Mouse (Mus musculus) heart, adult 2 months (tissue): ENCODE measurements at regions not wholly inside any gene's neighbourhood (a gene's known extent, or its start where the extent isn't known, plus 50 kb on each side); places are given as distances from the start of the nearest gene placed in this dataset.

Experiments
- DNase-seq, 2 experiments: peaks; one replicate each; pipeline ENCODE4 v3.0.0; 2021
- H3K27ac ChIP-seq: fragments of 200-600 bp; 2 replicates; pipeline ENCODE4 v1.8.1; 2022
- H3K27me3 ChIP-seq: fragments of 200-500 bp; 2 replicates; pipeline ENCODE4 v1.6.1; 2012; ENCODE audit warnings: mild to moderate bottlenecking, low read length, inconsistent platforms, mixed read lengths; ENCODE audit not compliant: control insufficient read depth, insufficient read depth
- H3K36me3 ChIP-seq: fragments of 200-500 bp; 2 replicates; pipeline ENCODE4 v1.6.1; 2012; ENCODE audit warnings: low read length, inconsistent platforms; ENCODE audit not compliant: control insufficient read depth, insufficient read depth
- H3K4me1 ChIP-seq: fragments of 200-500 bp; 2 replicates; pipeline ENCODE4 v1.6.1; 2011; ENCODE audit warnings: low read length; ENCODE audit not compliant: control insufficient read depth, insufficient read depth
- H3K4me3 ChIP-seq: fragments of 200-600 bp; 2 replicates; pipeline ENCODE4 v1.8.1; 2022
- H3K79me2 ChIP-seq: fragments of 200-500 bp; replicated peaks from 2 replicates; pipeline ENCODE4 v1.6.1; 2012; ENCODE audit warnings: mild to moderate bottlenecking, inconsistent platforms, low read length, moderate library complexity, mixed read lengths; ENCODE audit not compliant: control insufficient read depth, insufficient read depth
- H3K9ac ChIP-seq: fragments of 200-500 bp; 2 replicates; pipeline ENCODE4 v1.6.1; 2012; ENCODE audit warnings: low read depth, mild to moderate bottlenecking, control low read depth, inconsistent platforms, low read length, mixed read lengths
- CTCF ChIP-seq: fragments of 200-600 bp; IDR thresholded peaks from 2 replicates; pipeline ENCODE4 v1.8.1; 2022; ENCODE audit warnings: antibody characterized with exemption, mild to moderate bottlenecking, moderate library complexity
- EP300 ChIP-seq: fragments of 200-500 bp; IDR thresholded peaks from 2 replicates; pipeline ENCODE4 v1.6.1; 2011; ENCODE audit warnings: low read depth, low read length, control low read depth; ENCODE audit not compliant: insufficient read depth
- POLR2A ChIP-seq: fragments of 200-500 bp; IDR thresholded peaks from 2 replicates; pipeline ENCODE4 v1.6.1; 2011; ENCODE audit warnings: mild to moderate bottlenecking, low read depth, low read length, control low read depth; ENCODE audit not compliant: insufficient read depth
- WGBS: fragments of 180-500 bp; shearing (Covaris S2); methylation state at CpG from one replicate; pipeline ENCODE4 v1.1.7; 2018; 5-methylcytosine and 5-hydroxymethylcytosine counted together
- intact Hi-C: fragments of 180-260 bp; cut with DNase I; formaldehyde crosslinking; loops from one replicate; pipeline ENCODE4 v1.15.1; 2025

DNA sequence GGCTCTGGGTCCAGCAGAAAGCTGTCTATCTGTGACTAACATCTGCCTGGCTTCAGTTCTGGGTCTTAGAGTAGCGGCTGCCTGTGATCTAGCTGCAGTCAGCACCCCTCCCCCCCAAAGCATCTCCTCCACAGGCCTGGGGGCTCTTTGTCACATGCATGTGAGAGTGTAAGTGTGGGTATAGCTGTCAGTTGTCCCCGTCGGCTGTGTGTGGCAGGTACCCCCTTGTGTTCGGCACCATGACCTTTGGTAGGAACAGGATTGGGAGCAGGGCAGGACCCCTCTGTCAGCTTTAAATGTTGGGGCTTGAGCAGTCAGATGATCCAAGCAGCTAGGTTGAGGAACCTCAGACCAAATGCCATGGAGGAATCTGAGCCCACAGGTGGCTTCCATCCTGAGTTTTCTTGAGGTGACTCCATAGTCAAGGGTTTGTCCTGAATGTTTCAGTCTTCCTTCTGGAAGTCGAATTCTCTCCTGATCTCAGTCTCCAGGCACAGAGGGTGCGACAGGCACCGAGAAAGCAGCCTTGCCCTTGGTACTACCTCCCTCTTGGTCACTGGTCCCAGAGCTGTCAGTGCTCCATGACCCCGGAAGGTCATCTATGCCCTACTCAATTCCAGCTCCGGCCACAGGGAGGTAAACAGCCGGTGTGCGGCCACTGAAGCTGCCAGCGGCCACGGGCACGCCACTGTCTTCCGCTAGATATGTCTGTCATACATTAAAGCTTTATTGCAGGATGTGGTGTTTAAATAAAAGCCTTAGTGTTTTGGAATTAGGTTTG lies 55.9 kb upstream of the Gata5 start:
- 54% methylated on average over 15 of the region's 15 CpGs for WGBS
- no peak for DNase-seq
- no peaks in the 10 kb centered on the region for H3K79me2 ChIP-seq
- H3K4me1 ChIP-seq = peaks cover 6% of the 10 kb centered on the region
- H3K27ac ChIP-seq = peak overlapping the region; percentile 77
- no peaks in the 10 kb centered on the region for H3K27me3 ChIP-seq
- intact Hi-C loops = no loop called here
- peak overlapping the region; percentile 80 for H3K9ac ChIP-seq
- TF ChIP-seq POLR2A (0 out of 2 replicates have a peak, but pooled peaks have one; percentile 21), CTCF (peak; percentile 53), EP300 (no peak)
- peaks cover 4% of the 10 kb centered on the region for H3K36me3 ChIP-seq
- H3K4me3 ChIP-seq = peak overlapping the region; percentile 31

DNA sequence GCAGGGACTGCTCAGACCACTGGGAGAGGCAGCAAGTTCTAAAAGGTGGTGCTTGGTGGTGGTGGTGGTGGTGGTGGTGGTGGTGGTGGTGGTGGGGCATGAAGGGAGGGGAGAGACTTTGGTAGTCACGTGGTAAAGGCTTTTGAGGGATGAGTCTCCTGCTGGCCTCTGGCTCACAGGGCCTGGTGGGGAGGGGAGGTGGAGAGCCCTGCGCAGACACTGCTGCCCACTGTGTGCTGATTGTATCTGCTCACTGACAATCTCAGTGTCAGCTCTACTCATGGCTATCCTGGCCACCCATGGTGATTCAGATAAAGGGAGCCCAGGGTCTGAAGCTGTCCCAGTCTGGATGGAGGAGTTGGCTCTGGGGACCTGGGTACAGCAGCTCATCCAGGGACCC lies 55.0 kb upstream of the Gata5 start:
- DNase-seq = peak in 1 of 2 experiments; percentile 29
- peak overlapping the region; percentile 80 for H3K9ac ChIP-seq
- intact Hi-C loops = no loop called here
- TF ChIP-seq CTCF (no peak), POLR2A (peak; percentile 44; the same call in 1 of the 2 replicates)
- peak overlapping the region; percentile 89 for H3K27ac ChIP-seq
- H3K79me2 ChIP-seq = no peaks in the 10 kb centered on the region
- peaks cover 4% of the 10 kb centered on the region; the same call in 1 of the 2 replicates for H3K36me3 ChIP-seq
- WGBS = 26% methylated on average over 2 of the region's 2 CpGs
- H3K4me3 ChIP-seq = peak overlapping the region; percentile 54
- H3K27me3 ChIP-seq = no peaks in the 10 kb centered on the region
- peaks cover 10% of the 10 kb centered on the region for H3K4me1 ChIP-seq

DNA sequence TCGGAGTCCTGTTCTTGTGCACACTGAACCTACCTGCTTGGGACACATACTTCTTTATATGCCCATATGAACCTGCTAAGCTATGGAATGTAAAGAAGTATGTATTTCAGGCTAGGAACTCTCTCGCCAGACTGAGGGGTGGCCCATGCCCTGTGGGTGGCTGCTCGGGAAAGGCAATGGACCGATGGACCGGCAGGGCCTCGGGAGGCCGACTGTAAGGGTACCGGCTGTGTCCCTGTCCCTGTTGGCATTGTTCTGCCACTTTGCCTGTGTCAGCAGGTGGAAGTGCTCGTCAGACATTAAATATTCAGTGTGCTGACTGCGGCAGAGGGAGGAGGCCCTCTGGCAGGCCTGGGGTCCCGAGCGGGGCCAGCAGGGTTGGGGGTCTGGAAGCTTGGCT lies 54.5 kb upstream of the Gata5 start:
- intact Hi-C loops = no loop called here
- Histone ChIP-seq H3K79me2 (no peaks in the 10 kb centered on the region), H3K27me3 (no peaks in the 10 kb centered on the region), H3K36me3 (peaks cover 4% of the 10 kb centered on the region; the same call in 1 of the 2 replicates), H3K27ac (peak overlapping the region; percentile 89), H3K9ac (peak overlapping the region; percentile 80), H3K4me3 (peak overlapping the region; percentile 54), H3K4me1 (peaks cover 11% of the 10 kb centered on the region)
- DNase-seq = no peak
- WGBS = 42% methylated on average over 12 of the region's 12 CpGs
- peak; percentile 69; the same call in 1 of the 2 replicates for TF ChIP-seq POLR2A
- TF ChIP-seq EP300 = no peak

DNA sequence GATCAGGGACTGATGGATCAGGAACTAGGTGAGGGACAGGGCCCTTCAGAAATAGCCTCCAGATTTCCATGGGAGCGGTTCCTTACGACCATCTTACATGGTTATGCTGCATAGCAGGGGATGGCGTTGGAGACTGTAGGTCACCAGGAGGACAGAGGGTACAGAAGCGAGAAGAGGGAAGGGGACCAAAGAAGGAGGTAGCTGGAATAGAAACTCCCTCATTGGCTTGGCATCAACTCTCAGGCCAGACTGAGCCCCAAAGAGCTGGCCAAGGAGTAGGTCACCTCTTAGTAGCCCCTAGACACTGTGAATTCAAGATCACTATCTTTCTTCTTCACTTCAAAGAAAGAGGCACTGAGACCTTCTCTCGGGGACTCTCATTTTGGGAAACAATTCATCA lies 53.6 kb upstream of the Gata5 start:
- intact Hi-C loops = no loop called here

DNA sequence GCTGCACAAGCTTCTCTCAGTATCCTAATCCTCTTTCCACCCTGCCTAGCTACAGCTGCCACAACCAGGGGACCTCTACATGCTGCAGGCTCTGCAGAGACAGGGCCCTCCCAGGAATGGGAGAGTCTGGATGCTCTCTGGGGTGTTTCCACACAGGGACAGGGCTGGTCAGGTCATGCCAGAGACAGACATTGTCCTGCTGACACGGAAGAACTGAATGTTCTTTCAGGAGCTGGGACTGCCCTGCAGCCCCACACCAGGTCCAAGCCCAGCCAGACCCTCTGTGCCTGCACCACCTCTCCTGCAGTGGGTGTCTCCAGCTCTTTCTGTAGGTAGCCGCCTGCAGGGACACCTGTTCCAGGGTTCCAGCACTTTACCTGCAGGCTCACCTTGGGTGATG lies 52.8 kb upstream of the Gata5 start:
- intact Hi-C loops = no loop called here
- DNase-seq = no peak
- peaks cover 7% of the 10 kb centered on the region for H3K4me1 ChIP-seq
- H3K27me3 ChIP-seq = no peaks in the 10 kb centered on the region
- peak overlapping the region; percentile 82 for H3K9ac ChIP-seq
- WGBS = 18% methylated on average over 2 of the region's 2 CpGs
- peak overlapping the region; percentile 89 for H3K27ac ChIP-seq
- no peaks in the 10 kb centered on the region for H3K36me3 ChIP-seq
- TF ChIP-seq CTCF = no peak
- peak; percentile 73 for TF ChIP-seq POLR2A
- peak; percentile 31; the same call in 1 of the 2 replicates for TF ChIP-seq EP300
- peak overlapping the region; percentile 54 for H3K4me3 ChIP-seq
- no peaks in the 10 kb centered on the region for H3K79me2 ChIP-seq

More for the DNA sequence above, 53.6 kb upstream of the Gata5 start:
- Histone ChIP-seq H3K4me3 (peak overlapping the region; percentile 54), H3K79me2 (no peaks in the 10 kb centered on the region), H3K27me3 (no peaks in the 10 kb centered on the region), H3K9ac (peak overlapping the region; percentile 80), H3K36me3 (no peaks in the 10 kb centered on the region), H3K4me1 (peaks cover 8% of the 10 kb centered on the region), H3K27ac (peak overlapping the region; percentile 89)
- no peak for DNase-seq
- TF ChIP-seq EP300 (no peak), CTCF (no peak), POLR2A (0 out of 2 replicates have a peak, but pooled peaks have one; percentile 60)
- WGBS = 42% methylated on average over 5 of the region's 5 CpGs
